Mouse (Mus musculus): ENCODE measurements around the gene Pitpna. TPM values are rescaled to one million over a fixed set of nuclear protein-coding genes. Genes with fewer than 3 reads are reported as not detected.
A peak's percentile ranks its signal among the peaks of the same experiment; 100 is the strongest.

Gene Pitpna
- polyA plus RNA-seq, 1 experiment from 2014 or later, result 82.4 TPM

- no peak overlapping the region for H3K4me2 ChIP-seq
- peaks cover 40% of the 10 kb centered on the region for H3K36me3 ChIP-seq
- ATAC-seq (ENCODE audit: insufficient read depth, low FRiP score, low read depth), result no peak
- H3K27me3 ChIP-seq (replicated peaks), result no peaks in the 10 kb centered on the region
- no peak overlapping the region for H3K4me3 ChIP-seq (replicated peaks)
- no peaks in the 10 kb centered on the region for H3K9me3 ChIP-seq
- no peak overlapping the region for H3K27ac ChIP-seq
- 72% methylated on average over 3 of the region's 3 CpGs for WGBS
- no peak overlapping the region for H3K9ac ChIP-seq
- no peaks in the 10 kb centered on the region for H3K4me1 ChIP-seq
Measured at GRCm38 (mm10) chr11:75674875-75675274, 87.0 kb downstream of the Pitpna start.

GRCm38 (mm10) chr11:75677881-75678746 lies 90.2 kb downstream of the Pitpna start:
- H3K9me3 ChIP-seq, result no peaks in the 10 kb centered on the region

More at GRCm38 (mm10) chr11:75677881-75678746, 90.2 kb downstream of the Pitpna start:
- H3K9ac ChIP-seq, result 0 out of 2 replicates have a peak overlapping the region, but pooled peaks have one; percentile 2
- H3K4me2 ChIP-seq, result peak overlapping the region; percentile 70
- H3K4me3 ChIP-seq (replicated peaks), result peak overlapping the region; percentile 99
- WGBS, result 83% methylated on average over 3 of the region's 3 CpGs
- H3K27me3 ChIP-seq (replicated peaks), result no peaks in the 10 kb centered on the region
- peaks cover 8% of the 10 kb centered on the region; the same call in 1 of the 2 replicates for H3K4me1 ChIP-seq
- H3K36me3 ChIP-seq, result peaks cover 11% of the 10 kb centered on the region
- H3K27ac ChIP-seq, result peak overlapping the region; percentile 76
- no peak for ATAC-seq (ENCODE audit: insufficient read depth, low FRiP score, low read depth)

Small RNAs within 50 kb of the gene (microRNA-seq; reads per million reads assigned to microRNA genes)
- not detected for gene Mir3971

Other genes with a start within 250 kb of the Pitpna start
- gene Rpa1, start 239.8 kb upstream of the Pitpna start, polyA plus RNA-seq (2015; fragmentation: Nextera tagmentation; extraction: Ambion mirVana), result 98.5 and 101 TPM in 2 replicates
- 10.9 and 11.4 TPM in 2 replicates for gene Smyd4, start 239.7 kb upstream of the Pitpna start, polyA plus RNA-seq (2015; fragmentation: Nextera tagmentation; extraction: Ambion mirVana)
- gene Serpinf1, start 165.4 kb upstream of the Pitpna start, polyA plus RNA-seq (2015; fragmentation: Nextera tagmentation; extraction: Ambion mirVana), result 49.5 and 62.5 TPM in 2 replicates
- gene Serpinf2, start 148.5 kb upstream of the Pitpna start, polyA plus RNA-seq (2015; fragmentation: Nextera tagmentation; extraction: Ambion mirVana), result 50.0 and 64.1 TPM in 2 replicates
- 6.0 and 6.4 TPM in 2 replicates for gene Wdr81, start 133.4 kb upstream of the Pitpna start, polyA plus RNA-seq (2015; fragmentation: Nextera tagmentation; extraction: Ambion mirVana)
- gene Tlcd2, start 126.4 kb upstream of the Pitpna start, polyA plus RNA-seq (2015; fragmentation: Nextera tagmentation; extraction: Ambion mirVana), result 19.7 and 22.3 TPM in 2 replicates
- 49.9 and 58.6 TPM in 2 replicates for gene Prpf8, start 101.3 kb upstream of the Pitpna start, polyA plus RNA-seq (2015; fragmentation: Nextera tagmentation; extraction: Ambion mirVana)
- 1.0 and 1.1 TPM in 2 replicates for gene Rilp, start 78.0 kb upstream of the Pitpna start, polyA plus RNA-seq (2015; fragmentation: Nextera tagmentation; extraction: Ambion mirVana)
- gene Scarf1, start 74.6 kb upstream of the Pitpna start, polyA plus RNA-seq (2015; fragmentation: Nextera tagmentation; extraction: Ambion mirVana), result 6.3 and 7.1 TPM in 2 replicates
- 4.9 and 6.3 TPM in 2 replicates for gene Slc43a2, start 56.4 kb upstream of the Pitpna start, polyA plus RNA-seq (2015; fragmentation: Nextera tagmentation; extraction: Ambion mirVana)
- 18.9 and 20.2 TPM in 2 replicates for gene Inpp5k, start 42.9 kb downstream of the Pitpna start, polyA plus RNA-seq (2015; fragmentation: Nextera tagmentation; extraction: Ambion mirVana)
- gene Myo1c, start 62.4 kb downstream of the Pitpna start, polyA plus RNA-seq (2015; fragmentation: Nextera tagmentation; extraction: Ambion mirVana), result 55.5 and 56.4 TPM in 2 replicates
- 108 and 116 TPM in 2 replicates for gene Crk, start 91.2 kb downstream of the Pitpna start, polyA plus RNA-seq (2015; fragmentation: Nextera tagmentation; extraction: Ambion mirVana)
- 701 and 790 TPM in 2 replicates for gene Ywhae, start 144.8 kb downstream of the Pitpna start, polyA plus RNA-seq (2015; fragmentation: Nextera tagmentation; extraction: Ambion mirVana)
- gene Doc2b, start 208.0 kb downstream of the Pitpna start, polyA plus RNA-seq (2015; fragmentation: Nextera tagmentation; extraction: Ambion mirVana), result 1.4 and 1.5 TPM in 2 replicates

All from stomach, embryonic 15.5 days (tissue).